Mouse (Mus musculus): ENCODE measurements around the gene Zfp109.

Gene Zfp109

DNA sequence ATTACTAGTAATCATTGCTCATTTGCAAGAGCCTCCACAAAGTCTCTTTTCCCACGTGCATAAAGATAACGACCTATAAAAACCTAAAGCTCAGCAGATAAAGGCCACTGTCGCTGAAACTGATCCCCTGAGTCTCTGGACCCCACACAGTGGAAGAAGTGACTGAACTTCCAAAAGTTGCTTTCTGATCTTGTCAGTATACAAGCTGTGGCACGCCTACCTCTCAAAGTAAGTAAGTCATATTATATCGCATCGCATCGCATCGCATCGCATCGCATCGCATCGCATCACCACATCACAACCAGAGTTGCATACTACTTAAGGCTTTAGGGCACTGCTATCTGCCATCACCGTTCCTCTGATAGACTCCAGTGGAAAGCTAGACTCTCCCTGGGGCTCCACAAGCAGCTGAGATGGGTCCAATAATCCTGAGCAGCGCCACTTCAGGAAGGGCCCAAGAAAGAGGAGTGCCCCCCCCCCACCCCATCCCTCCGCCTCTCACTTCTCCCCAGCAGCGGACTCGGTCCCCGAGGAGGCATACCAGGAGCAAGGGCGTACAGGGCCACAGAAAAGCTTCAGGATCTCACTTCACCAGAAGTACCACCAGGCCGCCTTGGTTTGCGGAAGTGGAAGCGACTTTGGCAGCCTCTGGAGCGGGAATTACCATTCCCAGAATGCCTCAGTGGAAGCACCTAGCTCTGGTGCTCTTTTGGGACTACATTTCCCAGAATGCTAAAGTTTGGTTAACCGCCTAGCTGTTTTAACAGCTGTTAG, 29.7 kb downstream of the Zfp109 start:
- DNase-seq: peak; percentile 98

DNA sequence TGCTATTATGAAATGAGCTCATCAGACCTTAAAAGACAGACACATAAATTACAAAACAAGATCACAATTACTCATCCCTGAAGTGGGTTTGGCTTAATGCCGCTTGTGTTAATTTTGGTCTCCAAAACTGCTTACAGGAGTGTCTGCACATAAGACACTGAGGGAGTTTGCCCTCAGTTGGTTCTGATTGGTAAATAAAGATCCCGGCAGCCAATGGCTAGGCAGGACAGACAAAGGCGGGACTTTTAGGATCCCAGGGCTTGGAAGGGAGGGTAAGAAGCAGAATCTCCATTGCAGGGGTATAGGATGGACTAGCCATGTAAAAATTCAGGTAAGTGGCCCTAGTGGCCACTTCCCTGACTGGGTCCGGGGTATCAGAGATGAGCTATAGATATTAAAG, 40.4 kb downstream of the Zfp109 start:
- DNase-seq: peak; percentile 15

DNA sequence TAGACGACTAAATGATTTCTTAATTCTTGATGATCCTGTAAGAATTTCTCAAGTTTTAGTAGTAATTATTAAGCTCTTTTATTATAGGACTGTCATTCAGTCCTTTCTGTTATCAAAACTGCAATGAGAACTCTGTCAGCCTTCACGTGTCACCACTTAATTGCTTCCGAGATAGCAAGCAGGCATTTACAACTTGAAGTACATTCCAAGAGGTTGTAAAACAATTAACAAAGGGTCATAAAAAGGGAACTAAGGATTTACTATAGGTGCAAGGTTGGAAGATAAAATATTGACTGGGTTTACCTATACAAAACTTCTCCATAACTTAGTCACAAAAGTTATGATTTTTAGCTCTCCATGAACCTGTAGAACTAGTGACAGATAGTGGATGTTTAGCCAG, 44.2 kb downstream of the Zfp109 start:
- no peak for DNase-seq

DNA sequence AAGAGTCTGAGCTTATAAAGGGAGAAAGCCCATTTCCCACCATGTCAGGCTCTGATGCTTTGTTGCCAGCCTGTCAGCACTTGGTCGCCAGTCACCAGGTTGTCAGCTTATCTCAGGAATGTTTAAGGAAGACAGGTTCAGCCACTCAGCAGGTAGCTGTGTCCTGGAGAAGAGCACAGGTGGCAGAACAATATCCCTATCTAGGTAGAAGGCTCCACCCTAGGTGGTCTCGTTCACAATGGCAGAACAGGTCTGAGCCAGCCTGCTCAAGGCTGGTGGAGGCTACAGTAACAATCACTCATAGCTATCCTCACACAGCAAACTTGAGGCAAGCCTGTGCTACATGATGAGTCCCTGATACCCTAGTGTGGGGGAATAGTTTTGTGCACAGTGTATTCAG, 46.0 kb downstream of the Zfp109 start:
- peak; percentile 69 for DNase-seq

DNA sequence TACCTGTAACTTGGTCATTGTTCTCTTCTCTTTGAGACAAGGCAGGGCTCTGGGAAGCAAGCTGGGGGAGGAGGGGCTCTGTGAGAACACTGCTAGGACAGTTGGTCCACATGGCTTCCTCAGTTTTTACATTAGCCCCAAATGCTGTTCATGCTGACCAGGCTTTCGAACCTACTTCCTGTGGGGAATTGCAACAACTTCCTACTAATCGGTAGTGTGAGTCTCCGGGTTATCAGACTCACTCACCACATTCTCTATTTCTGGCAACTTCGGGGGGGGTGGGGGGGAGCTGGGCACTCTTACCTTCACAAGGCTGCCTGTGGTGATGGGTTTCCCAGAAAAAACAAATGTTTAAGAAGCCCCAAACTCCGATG, 47.8 kb downstream of the Zfp109 start:
- DNase-seq: peak; percentile 79

DNA sequence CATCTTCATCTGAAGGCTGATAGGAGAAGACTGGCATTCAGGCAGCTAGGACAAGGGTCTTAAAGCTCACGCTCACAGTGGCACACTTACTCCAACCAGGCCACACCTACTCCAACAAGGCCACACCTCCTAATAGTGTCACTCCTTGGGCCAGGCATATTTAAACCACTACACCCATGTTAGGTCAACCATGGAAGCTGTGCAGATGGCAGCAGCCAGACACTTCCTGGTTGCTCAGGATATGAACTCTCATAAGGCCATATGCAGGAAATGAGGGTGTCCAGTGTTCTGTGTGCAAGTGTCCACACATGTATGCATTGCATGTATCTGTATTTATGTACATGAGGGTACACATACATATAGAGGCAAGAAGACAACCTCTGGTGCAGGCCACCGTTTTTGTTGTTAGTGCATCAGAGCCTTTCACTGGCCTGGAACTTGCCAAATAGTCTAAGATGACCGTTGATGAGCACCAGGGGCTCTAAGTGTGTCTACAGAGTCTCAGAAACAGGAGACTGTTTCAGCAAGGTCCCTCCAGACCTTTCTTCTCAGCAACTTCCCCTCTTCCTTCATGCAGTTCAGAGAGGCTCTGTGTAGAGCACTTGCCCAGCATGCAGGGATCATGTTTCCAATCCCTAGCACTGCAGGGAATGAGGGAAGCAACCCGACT, 48.3 kb downstream of the Zfp109 start:
- peak; percentile 67 for DNase-seq

DNA sequence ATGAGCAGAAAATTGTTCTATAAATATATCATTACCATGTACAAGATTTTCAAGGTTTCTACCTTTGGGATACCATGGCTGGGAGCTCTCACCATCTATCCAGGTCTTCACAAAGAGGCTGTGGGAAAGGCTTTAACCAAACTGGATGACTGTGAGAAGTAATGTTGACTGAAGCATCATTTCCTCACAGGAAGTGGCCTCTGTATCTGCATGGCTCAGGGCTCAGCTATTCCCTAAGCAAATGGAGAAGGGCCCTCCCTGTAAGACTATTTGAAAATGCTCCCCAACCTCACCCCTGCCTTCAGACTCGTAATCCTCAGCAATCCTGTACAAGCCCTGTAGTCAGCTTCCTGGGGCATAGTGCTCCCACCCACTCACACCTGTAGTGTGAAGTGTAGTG, 49.7 kb downstream of the Zfp109 start:
- peak; percentile 45 for DNase-seq
